19 mouse cellular contexts compared by ENCODE assay signal in the genomic region with DNA sequence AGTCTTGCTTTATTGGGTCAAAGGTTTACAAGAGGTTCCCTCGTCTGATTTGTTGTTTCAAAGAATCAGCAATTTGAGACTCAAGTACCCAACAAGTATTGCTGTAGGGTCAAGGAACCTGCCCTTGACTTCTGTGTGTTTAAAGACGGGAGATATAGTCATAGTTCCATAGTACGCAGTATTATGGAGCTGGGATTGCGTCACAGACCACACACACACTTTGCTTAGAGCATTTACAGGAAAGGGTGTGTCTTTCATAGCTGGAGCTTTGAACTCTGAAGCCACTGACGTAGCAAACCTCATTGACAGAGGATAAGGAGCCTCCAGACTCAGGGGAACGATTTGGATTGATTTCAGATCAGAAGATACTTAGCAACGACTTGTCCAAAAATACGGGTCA.
DNase-seq lines count a peak whose midpoint lies in the region; ATAC-seq and TF ChIP-seq lines count a peak whose summit lies in the region.
"Had no signal": no experiment of that assay in that cellular context is flagged by ENCODE, and none has a peak within 500 bp of the region (broad histone marks: within the 10 kb centered on the region; RNA-seq: fewer than 3 reads in every experiment).

No protein-coding gene starts in this region.

- H3K27ac ChIP-seq in lung, postnatal 0 days (ENCODE audit: low read length) = no peak overlapping the region
- no peak overlapping the region for H3K27ac ChIP-seq in intestine, embryonic 15.5 days
- no peak overlapping the region for H3K27ac ChIP-seq in stomach, embryonic 16.5 days (ENCODE audit: low read length)
- H3K27ac ChIP-seq: forebrain, embryonic 12.5 days; liver, embryonic 13.5 days; neural tube, embryonic 13.5 days; stomach, embryonic 15.5 days had no signal

- no peaks in the 10 kb centered on the region for H3K36me3 ChIP-seq in lung, postnatal 0 days (ENCODE audit: insufficient read depth, low read length)
- no peaks in the 10 kb centered on the region for H3K36me3 ChIP-seq in intestine, embryonic 15.5 days
- H3K36me3 ChIP-seq in stomach, embryonic 16.5 days (ENCODE audit: control insufficient read depth, insufficient read depth, low read length) = no peaks in the 10 kb centered on the region
- H3K36me3 ChIP-seq: forebrain, embryonic 12.5 days; liver, embryonic 13.5 days; neural tube, embryonic 13.5 days; stomach, embryonic 15.5 days had no signal

- no peaks in the 10 kb centered on the region for H3K4me1 ChIP-seq in lung, postnatal 0 days (ENCODE audit: insufficient read depth, low read depth, low read length)
- H3K4me1 ChIP-seq in intestine, embryonic 15.5 days (replicated peaks) = no peaks in the 10 kb centered on the region
- no peaks in the 10 kb centered on the region; the same call in 1 of the 2 replicates for H3K4me1 ChIP-seq in stomach, embryonic 16.5 days (ENCODE audit: control insufficient read depth, insufficient read depth, low read length)
- H3K4me1 ChIP-seq: forebrain, embryonic 12.5 days; liver, embryonic 13.5 days; stomach, embryonic 15.5 days had no signal

- no peak for ATAC-seq in lung, postnatal 0 days
- peak; percentile 84 for ATAC-seq in intestine, embryonic 15.5 days
- ATAC-seq in stomach, embryonic 16.5 days (ENCODE audit: insufficient read depth, low FRiP score) = peak; percentile 48; the same call in 1 of the 2 replicates
- ATAC-seq: inflammation-experienced regulatory T-cells, adult 6 months had no signal

- peak; percentile 60 for DNase-seq in lung, postnatal 0 days (ENCODE audit: low spot score)
- no peak for DNase-seq in lung, adult 18-20 months
- DNase-seq in MEL-GATA-1-ER (ENCODE audit: extremely low read depth, low read depth) = peak; percentile 40
- DNase-seq in kidney, postnatal 4 days = no peak
- DNase-seq in frontal cortex, postnatal 36 days (ENCODE audit: low spot score in 2 of 2) = no peak
- DNase-seq in layer of hippocampus, adult 18-20 months (ENCODE audit: low spot score in 2 of 2) = no peak
- DNase-seq: adrenal gland, adult 8-10 months; cerebellum, adult 2 months; embryo, embryonic 11 days; kidney, postnatal 10 days; liver, embryonic 13.5 days; right cerebral cortex, postnatal 4 days had no signal

- H3K9me3 ChIP-seq in lung, postnatal 0 days (ENCODE audit: low read length) = no peaks in the 10 kb centered on the region
- no peaks in the 10 kb centered on the region for H3K9me3 ChIP-seq in intestine, embryonic 15.5 days
- no peaks in the 10 kb centered on the region for H3K9me3 ChIP-seq in stomach, embryonic 16.5 days (replicated peaks; ENCODE audit: control insufficient read depth, low read length)
- H3K9me3 ChIP-seq: forebrain, embryonic 12.5 days; liver, embryonic 13.5 days; megakaryocyte, embryonic 14.5 days; neural tube, embryonic 13.5 days; stomach, embryonic 15.5 days had no signal

- no peak for TF ChIP-seq CTCF in lung, postnatal 0 days (IDR thresholded peaks at IDR 0.05)

- no peak overlapping the region for H3K4me3 ChIP-seq in lung, postnatal 0 days (ENCODE audit: low read depth, low read length)
- H3K4me3 ChIP-seq in intestine, embryonic 15.5 days (replicated peaks) = no peak overlapping the region
- H3K4me3 ChIP-seq in stomach, embryonic 16.5 days (replicated peaks; ENCODE audit: low read length) = no peak overlapping the region
- H3K4me3 ChIP-seq: forebrain, embryonic 12.5 days; liver, embryonic 13.5 days; megakaryocyte, embryonic 14.5 days; neural tube, embryonic 13.5 days; stomach, embryonic 15.5 days had no signal

- WGBS in lung, postnatal 0 days = 20% methylated on average over 8 of the region's 8 CpGs
- WGBS in intestine, embryonic 15.5 days = 38% methylated on average over 8 of the region's 8 CpGs
- WGBS in stomach, embryonic 16.5 days = 36% methylated on average over 8 of the region's 8 CpGs

- H3K27me3 ChIP-seq in lung, postnatal 0 days (replicated peaks; ENCODE audit: insufficient read depth, low read length) = no peaks in the 10 kb centered on the region
- H3K27me3 ChIP-seq in intestine, embryonic 15.5 days (replicated peaks) = peaks cover 3% of the 10 kb centered on the region; the same call in 1 of the 2 replicates
- H3K27me3 ChIP-seq in stomach, embryonic 16.5 days (ENCODE audit: control insufficient read depth, insufficient read depth, low read length) = no peaks in the 10 kb centered on the region; the same call in 1 of the 2 replicates
- H3K27me3 ChIP-seq: liver, embryonic 13.5 days; stomach, embryonic 15.5 days had no signal

- TF ChIP-seq EP300 in lung, postnatal 0 days (IDR thresholded peaks at IDR 0.05) = no peak

- no peak overlapping the region for H3K9ac ChIP-seq in lung, postnatal 0 days (replicated peaks; ENCODE audit: low read depth)
- H3K9ac ChIP-seq in intestine, embryonic 15.5 days = no peak overlapping the region
- H3K9ac ChIP-seq in stomach, embryonic 16.5 days (ENCODE audit: low read length) = no peak overlapping the region
- H3K9ac ChIP-seq: forebrain, embryonic 12.5 days; liver, embryonic 13.5 days; neural tube, embryonic 13.5 days; stomach, embryonic 15.5 days had no signal

- no peak overlapping the region for H3K4me2 ChIP-seq in lung, postnatal 0 days (replicated peaks; ENCODE audit: low read depth, low read length)
- H3K4me2 ChIP-seq in intestine, embryonic 15.5 days (replicated peaks) = no peak overlapping the region
- H3K4me2 ChIP-seq in stomach, embryonic 16.5 days (ENCODE audit: low read depth, low read length) = no peak overlapping the region
- H3K4me2 ChIP-seq: forebrain, embryonic 12.5 days; liver, embryonic 13.5 days; neural tube, embryonic 13.5 days; stomach, embryonic 15.5 days had no signal

Comparison
In these comparisons a context has a peak if more than half of its experiments do, and no peak if none do; other contexts are left out.
1. DNase-seq: peak in lung, postnatal 0 days (single experiment) and MEL-GATA-1-ER (single experiment); none in lung, adult 18-20 months (0 of 2), kidney, postnatal 4 days (0 of 2), frontal cortex, postnatal 36 days (0 of 2) and layer of hippocampus, adult 18-20 months (0 of 2).